Mouse (Mus musculus) lung, postnatal 0 days (tissue): ENCODE measurements around the gene Mrpl41. TPM values are rescaled to one million over a fixed set of nuclear protein-coding genes. Genes with fewer than 3 reads are reported as not detected.

Experiments
- ATAC-seq: fragments of 200-750 bp; cut with Nextera tagmentation; 2 replicates; pipeline ENCODE4 v1.8.0; 2017; ENCODE audit warnings: moderate library complexity
- DNase-seq: peaks from one replicate; pipeline ENCODE4 v3.0.0-alpha.2; 2016; ENCODE audit warnings: low spot score
- H3K27ac ChIP-seq: fragments of 300-500 bp; sonication (generic); 2 replicates; pipeline ENCODE4 v1.5.1; 2014; ENCODE audit warnings: antibody characterized with exemption, mild to moderate bottlenecking, low read length, mixed read lengths
- H3K27me3 ChIP-seq: fragments of 300-500 bp; sonication (generic); replicated peaks from 2 replicates; pipeline ENCODE4 v1.6.1; 2014; ENCODE audit warnings: low read length, mixed read lengths; ENCODE audit not compliant: insufficient read depth
- H3K36me3 ChIP-seq: fragments of 300-500 bp; sonication (generic); 2 replicates; pipeline ENCODE4 v1.6.1; 2014; ENCODE audit warnings: low read length, mixed read lengths; ENCODE audit not compliant: insufficient read depth
- H3K4me1 ChIP-seq: fragments of 300-500 bp; sonication (generic); 2 replicates; pipeline ENCODE4 v1.6.1; 2014; ENCODE audit warnings: antibody characterized with exemption, low read depth, low read length, mixed read lengths; ENCODE audit not compliant: insufficient read depth
- H3K4me2 ChIP-seq: fragments of 300-500 bp; sonication (generic); replicated peaks from 2 replicates; pipeline ENCODE4 v1.6.1; 2014; ENCODE audit warnings: low read depth, mild to moderate bottlenecking, low read length, moderate library complexity, mixed read lengths
- H3K4me3 ChIP-seq: fragments of 300-500 bp; sonication (generic); 2 replicates; pipeline ENCODE4 v1.5.1; 2014; ENCODE audit warnings: low read depth, low read length
- H3K9ac ChIP-seq: fragments of 300-500 bp; sonication (generic); replicated peaks from 2 replicates; pipeline ENCODE4 v1.6.1; 2014; ENCODE audit warnings: low read depth, mild to moderate bottlenecking
- H3K9me3 ChIP-seq: fragments of 300-500 bp; sonication (generic); 2 replicates; pipeline ENCODE4 v1.6.1; 2016; ENCODE audit warnings: low read length, mixed read lengths
- CTCF ChIP-seq: IDR thresholded peaks from 2 replicates; pipeline ENCODE4 v1.5.1; 2016; ENCODE audit warnings: antibody characterized with exemption, mild to moderate bottlenecking
- EP300 ChIP-seq: IDR thresholded peaks from 2 replicates; pipeline ENCODE4 v1.6.1; 2016; ENCODE audit warnings: antibody characterized with exemption, mild to moderate bottlenecking, control low read depth
- WGBS: fragments of 180-500 bp; shearing (Covaris S2); extraction: QIAGEN DNeasy Blood & Tissue Kit; methylation state at CpG from one replicate; pipeline ENCODE4 v1.1.7; 2014; 5-methylcytosine and 5-hydroxymethylcytosine counted together
- microRNA-seq: library from miRNA; unstranded; fragments of <30 nt; microRNA quantifications from one replicate; pipeline ENCODE4, GENCODE M21; 2016
- polyA plus RNA-seq: library from polyadenylated mRNA; unstranded; fragments of >200 nt; fragmentation: Nextera tagmentation; extraction: Ambion mirVana; gene quantifications from 2 replicates; pipeline ENCODE4 v1.2.1, GENCODE M21; 2015

The Mrpl41 gene
- polyA plus RNA-seq, 1 experiment from 2014 or later = 98.4 TPM

DNA sequence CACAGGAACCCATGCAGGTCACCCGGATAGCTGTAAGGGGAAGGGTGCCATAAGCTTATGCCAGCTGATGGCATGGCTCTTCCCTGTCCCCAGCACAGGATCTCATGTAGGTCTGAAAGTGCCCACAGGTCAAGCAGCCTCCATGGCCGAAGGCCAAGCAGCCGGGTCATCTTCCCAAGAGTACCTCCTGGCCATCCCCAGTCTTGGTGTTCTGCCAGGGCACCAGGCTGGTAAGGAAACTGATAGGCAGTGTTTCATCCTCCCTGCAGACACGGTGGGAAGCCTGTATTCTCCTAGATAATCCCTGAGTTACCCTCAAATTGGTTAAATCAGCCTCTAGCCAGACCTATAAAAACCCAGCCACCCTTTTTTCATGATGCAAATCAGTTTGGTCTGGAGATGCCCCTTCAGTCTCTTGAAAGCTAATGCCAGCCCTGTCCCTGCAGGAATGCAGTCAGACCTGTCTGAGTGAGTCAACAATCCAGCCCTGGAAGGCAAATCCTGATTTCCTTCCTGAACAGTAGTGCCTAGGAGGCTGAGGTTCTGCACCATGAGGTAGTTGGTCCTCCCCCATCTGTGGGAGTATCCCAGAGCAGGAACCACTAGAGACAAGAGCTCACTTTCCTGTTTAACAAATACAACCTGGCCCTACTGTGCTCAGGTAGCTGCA is 47.0 kb downstream of the Mrpl41 start:
- peak overlapping the region; percentile 33 for H3K4me2 ChIP-seq
- H3K9me3 ChIP-seq = no peaks in the 10 kb centered on the region
- ATAC-seq (peak; percentile 91), DNase-seq (peak; percentile 95)
- H3K27me3 ChIP-seq = no peaks in the 10 kb centered on the region
- H3K4me3 ChIP-seq = no peak overlapping the region
- H3K4me1 ChIP-seq = peaks cover 12% of the 10 kb centered on the region; the same call in 1 of the 2 replicates
- WGBS = 50% methylated on average over 4 of the region's 4 CpGs
- TF ChIP-seq CTCF (no peak), EP300 (peak; percentile 98)
- H3K27ac ChIP-seq = peak overlapping the region; percentile 92
- no peaks in the 10 kb centered on the region for H3K36me3 ChIP-seq
- no peak overlapping the region for H3K9ac ChIP-seq

DNA sequence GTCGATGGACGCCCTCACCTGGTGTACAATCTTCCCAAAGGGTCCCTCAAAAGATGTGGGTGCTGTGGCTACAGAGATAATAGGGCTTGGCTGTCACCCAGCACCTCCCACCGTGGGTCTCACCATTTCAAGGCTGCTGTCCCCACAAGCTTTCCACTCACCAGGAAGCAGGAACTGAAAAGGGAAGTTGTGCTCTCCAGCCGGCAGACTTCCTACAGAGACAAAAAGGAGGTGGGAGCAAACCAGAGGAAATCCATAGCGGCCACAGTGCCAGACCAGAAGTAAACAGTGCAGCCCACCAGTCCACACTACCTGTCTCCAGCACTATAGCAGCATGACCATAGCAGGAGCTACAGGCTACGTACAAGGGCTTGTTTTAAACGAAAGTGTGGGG is 47.9 kb downstream of the Mrpl41 start:
- DNase-seq (no peak), ATAC-seq (no peak)
- H3K27me3 ChIP-seq = no peaks in the 10 kb centered on the region
- H3K4me1 ChIP-seq = peaks cover 12% of the 10 kb centered on the region; the same call in 1 of the 2 replicates
- peak overlapping the region; percentile 92 for H3K27ac ChIP-seq
- H3K9me3 ChIP-seq = no peaks in the 10 kb centered on the region
- 38% methylated on average over 7 of the region's 7 CpGs for WGBS
- H3K36me3 ChIP-seq = no peaks in the 10 kb centered on the region
- H3K4me2 ChIP-seq = peak overlapping the region; percentile 33; the same call in 1 of the 2 replicates
- TF ChIP-seq CTCF (no peak), EP300 (no peak)
- H3K9ac ChIP-seq = no peak overlapping the region
- H3K4me3 ChIP-seq = no peak overlapping the region

DNA sequence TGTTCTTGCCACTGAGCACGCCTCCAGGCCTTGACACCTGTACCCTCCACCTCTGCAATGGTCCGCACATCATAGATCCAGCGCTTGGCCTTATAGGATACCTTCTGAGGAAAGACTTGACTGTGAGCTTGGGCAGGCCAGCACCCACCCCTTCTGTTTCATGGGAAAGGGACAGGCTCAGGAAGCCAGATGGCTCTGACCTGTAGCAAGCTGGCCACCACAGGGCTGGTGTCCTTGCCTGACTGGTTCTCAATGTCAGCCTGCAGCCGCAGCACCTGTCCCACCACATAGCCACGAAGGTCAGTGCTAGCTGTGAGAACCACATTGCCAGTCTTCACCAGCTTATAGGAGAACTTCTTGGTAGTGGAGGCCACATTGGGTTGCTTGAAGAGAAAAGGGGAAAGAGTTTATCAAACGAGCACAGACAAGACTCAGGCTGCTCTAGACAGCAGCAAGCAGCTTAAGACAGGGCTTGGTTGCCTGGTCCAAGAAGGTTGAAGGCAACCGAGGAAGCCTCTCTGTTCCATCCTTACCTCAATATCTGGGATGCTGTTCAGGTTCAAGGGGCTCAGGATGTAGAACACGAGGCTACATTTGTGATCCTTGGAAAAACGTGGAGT is 48.4 kb downstream of the Mrpl41 start:
- Histone ChIP-seq H3K9me3 (no peaks in the 10 kb centered on the region), H3K27me3 (no peaks in the 10 kb centered on the region), H3K36me3 (no peaks in the 10 kb centered on the region), H3K4me3 (no peak overlapping the region), H3K4me1 (peaks cover 12% of the 10 kb centered on the region; the same call in 1 of the 2 replicates), H3K4me2 (no peak overlapping the region), H3K9ac (no peak overlapping the region), H3K27ac (peak overlapping the region; percentile 92)
- 73% methylated on average over 9 of the region's 9 CpGs for WGBS
- TF ChIP-seq EP300 = no peak
- no peak for TF ChIP-seq CTCF
- DNase-seq (no peak), ATAC-seq (no peak)

DNA sequence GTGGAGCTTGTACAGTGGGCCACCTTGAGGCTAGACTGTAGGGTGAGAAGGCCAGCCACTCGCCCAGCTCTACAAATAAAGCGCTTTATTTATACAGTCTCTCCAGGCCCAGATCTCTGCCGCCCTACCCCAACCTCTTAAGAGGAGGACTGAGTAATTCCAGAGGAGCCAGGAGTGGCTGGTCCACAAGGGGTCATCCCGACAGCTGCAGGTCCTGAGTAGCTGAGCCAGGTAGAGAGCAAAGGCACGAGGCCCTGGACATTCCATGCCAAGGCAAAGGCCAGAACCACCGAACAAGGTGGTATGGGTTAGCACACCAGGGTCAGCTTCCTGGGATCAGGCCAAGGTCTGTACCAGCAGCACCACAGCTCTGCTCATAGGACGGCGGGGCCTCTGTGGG is 49.6 kb downstream of the Mrpl41 start:
- Histone ChIP-seq H3K4me2 (no peak overlapping the region), H3K36me3 (no peaks in the 10 kb centered on the region), H3K27me3 (no peaks in the 10 kb centered on the region), H3K9ac (no peak overlapping the region), H3K4me1 (peaks cover 12% of the 10 kb centered on the region; the same call in 1 of the 2 replicates), H3K4me3 (no peak overlapping the region), H3K9me3 (no peaks in the 10 kb centered on the region), H3K27ac (peak overlapping the region; percentile 54)
- 53% methylated on average over 8 of the region's 8 CpGs for WGBS
- TF ChIP-seq EP300 (peak; percentile 52; the same call in 1 of the 2 replicates), CTCF (no peak; the same call in 1 of the 2 replicates)
- peak; percentile 83 for DNase-seq
- peak; percentile 45 for ATAC-seq

Small RNA genes within 50 kb of the gene (microRNA-seq; reads per million reads assigned to microRNA genes)
- gene Gm22875 = not detected

Other genes with a start within 250 kb of the Mrpl41 start
- gene Cacna1b, start 211.9 kb downstream of the Mrpl41 start, polyA plus RNA-seq = 0.02 and 0.08 TPM in 2 replicates
- gene Ehmt1, start 55.5 kb downstream of the Mrpl41 start, polyA plus RNA-seq = 39.1 and 45.0 TPM in 2 replicates
- gene Arrdc1, start 39.8 kb downstream of the Mrpl41 start, polyA plus RNA-seq = 174 and 180 TPM in 2 replicates
- 5.0 and 7.3 TPM in 2 replicates for gene Zmynd19, start 25.3 kb downstream of the Mrpl41 start, polyA plus RNA-seq
- 12.3 and 13.3 TPM in 2 replicates for gene Dph7, start 12.7 kb downstream of the Mrpl41 start, polyA plus RNA-seq
- gene Pnpla7, start 935 bp upstream of the Mrpl41 start, polyA plus RNA-seq = 8.4 and 8.6 TPM in 2 replicates
- gene Nsmf, start 79.3 kb upstream of the Mrpl41 start, polyA plus RNA-seq = 49.3 and 50.2 TPM in 2 replicates
- 3.0 and 3.4 TPM in 2 replicates for gene Entpd8, start 105.2 kb upstream of the Mrpl41 start, polyA plus RNA-seq
- gene Noxa1, start 120.1 kb upstream of the Mrpl41 start, polyA plus RNA-seq = 11.9 and 14.6 TPM in 2 replicates
- gene Nrarp, start 205.7 kb upstream of the Mrpl41 start, polyA plus RNA-seq = 14.1 and 16.0 TPM in 2 replicates
- gene Tor4a, start 221.8 kb upstream of the Mrpl41 start, polyA plus RNA-seq = 13.8 and 14.8 TPM in 2 replicates
- 74.0 and 80.1 TPM in 2 replicates for gene Nelfb, start 236.4 kb upstream of the Mrpl41 start, polyA plus RNA-seq
- 0.12 TPM in 1 of 2 replicates, not detected in the other for gene Stpg3, start 239.5 kb upstream of the Mrpl41 start, polyA plus RNA-seq
- gene Fam166a, start 243.6 kb upstream of the Mrpl41 start, polyA plus RNA-seq = 0.32 and 0.98 TPM in 2 replicates
- gene Tubb4b, start 249.6 kb upstream of the Mrpl41 start, polyA plus RNA-seq = 344 and 386 TPM in 2 replicates